Mouse (Mus musculus) E14TG2a.4 (cell line): ENCODE measurements around the gene Bud23.

Source experiments
- H3K27me3 ChIP-seq: 2 replicates; pipeline ENCODE4 v1.6.1; 2014; ENCODE audit warnings: low read length, control low read depth; ENCODE audit not compliant: insufficient read depth
- H3K36me3 ChIP-seq: 2 replicates; pipeline ENCODE4 v1.6.1; 2014; ENCODE audit warnings: low read length, control low read depth; ENCODE audit not compliant: insufficient read depth
- H3K4me1 ChIP-seq: replicated peaks from 2 replicates; pipeline ENCODE4 v1.6.1; 2014; ENCODE audit warnings: low read depth, low read length, control low read depth
- H3K4me3 ChIP-seq: replicated peaks from 2 replicates; pipeline ENCODE4 v1.5.1; 2014; ENCODE audit warnings: mild to moderate bottlenecking, low read length
- H3K9me3 ChIP-seq: 2 replicates; pipeline ENCODE4 v1.6.1; 2014; ENCODE audit warnings: low read length, control low read depth
- CTCF ChIP-seq: conservative IDR thresholded peaks from 2 replicates; pipeline ENCODE4 v1.5.1; 2014; ENCODE audit warnings: low read length
- NANOG ChIP-seq: IDR thresholded peaks from 2 replicates; pipeline ENCODE4 v1.6.1; 2014; ENCODE audit warnings: borderline replicate concordance, low read length, mixed read lengths
- POU5F1 ChIP-seq: IDR thresholded peaks from 2 replicates; pipeline ENCODE4 v1.6.1; 2014; ENCODE audit warnings: low read length, borderline replicate concordance

The Bud23 gene

DNA sequence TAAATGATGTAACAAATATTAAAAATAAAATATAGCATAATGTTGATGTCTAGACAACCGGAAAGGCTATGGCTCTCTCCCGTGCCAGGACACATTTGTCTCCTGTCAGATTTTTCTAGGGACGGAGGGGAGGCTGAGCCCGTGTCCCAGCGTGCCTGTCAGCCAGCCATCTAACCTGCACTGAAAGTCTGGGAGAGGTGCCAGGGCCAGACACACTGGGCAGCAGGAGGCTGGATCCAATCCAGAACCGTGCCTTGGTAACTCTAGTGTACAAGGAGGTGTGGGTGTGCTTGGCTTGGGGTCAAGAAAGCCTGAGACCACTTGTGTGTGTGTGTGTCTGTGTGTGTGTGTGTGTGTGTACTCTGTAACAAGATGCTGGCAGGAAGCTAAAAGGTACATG lies 42.9 kb downstream of the Bud23 start:
- no peaks in the 10 kb centered on the region for H3K9me3 ChIP-seq
- TF ChIP-seq NANOG: no peak
- no peak for TF ChIP-seq POU5F1
- TF ChIP-seq CTCF: no peak
- peaks cover 31% of the 10 kb centered on the region for H3K27me3 ChIP-seq
- H3K4me1 ChIP-seq: peaks cover 53% of the 10 kb centered on the region
- H3K4me3 ChIP-seq: no peak overlapping the region
- H3K36me3 ChIP-seq: no peaks in the 10 kb centered on the region

DNA sequence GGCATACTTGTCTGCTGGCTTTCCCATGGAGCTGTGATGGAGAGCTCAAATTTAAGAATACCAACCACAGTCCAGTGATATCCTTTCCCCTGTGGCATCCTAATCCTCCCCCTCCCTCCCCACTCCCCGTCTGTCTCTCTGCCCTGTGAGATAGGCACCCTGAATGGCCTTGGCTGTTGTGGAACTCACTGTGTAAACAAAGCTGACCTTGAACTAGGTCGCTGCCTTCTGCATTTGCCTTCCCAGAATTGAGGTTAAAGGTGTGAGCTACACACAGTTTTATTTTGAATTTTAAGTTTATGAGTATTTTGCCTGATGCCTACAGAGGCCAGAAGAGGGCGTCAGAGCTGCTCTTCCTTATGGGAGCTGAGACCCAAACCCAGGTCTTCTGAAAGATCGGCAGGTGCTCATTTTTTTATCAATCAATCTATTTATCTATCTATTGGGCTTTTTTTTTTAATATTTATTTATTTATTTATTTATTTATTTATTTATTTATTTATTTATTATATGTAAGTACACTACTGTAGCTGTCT lies 48.5 kb downstream of the Bud23 start:
- H3K4me3 ChIP-seq: no peak overlapping the region
- TF ChIP-seq POU5F1: no peak
- TF ChIP-seq NANOG: no peak
- TF ChIP-seq CTCF: peak; percentile 21
- H3K4me1 ChIP-seq: peaks cover 53% of the 10 kb centered on the region
- H3K27me3 ChIP-seq: no peaks in the 10 kb centered on the region
- peaks cover 8% of the 10 kb centered on the region for H3K36me3 ChIP-seq
- H3K9me3 ChIP-seq: no peaks in the 10 kb centered on the region

DNA sequence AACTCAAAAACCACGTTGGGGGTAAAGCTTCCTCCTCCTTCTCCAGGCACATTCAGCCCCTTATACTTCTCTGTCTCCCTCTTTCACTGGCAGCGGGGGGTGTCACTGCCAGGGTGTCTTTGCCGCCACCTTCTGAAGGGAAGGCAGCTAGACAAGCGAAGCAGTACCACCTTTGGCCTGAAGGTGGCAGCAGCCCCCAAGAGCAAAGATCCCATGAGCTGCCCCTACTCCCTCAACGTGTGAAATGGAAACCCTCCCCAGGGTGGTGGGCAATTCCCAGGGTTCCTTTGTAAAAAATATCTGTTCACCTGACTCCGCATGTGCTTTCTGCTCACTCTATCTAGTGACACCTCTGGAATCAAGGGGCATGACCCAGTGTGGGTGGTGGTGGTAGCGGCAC lies 49.3 kb downstream of the Bud23 start:
- H3K36me3 ChIP-seq: peaks cover 16% of the 10 kb centered on the region
- TF ChIP-seq CTCF (peak; percentile 98), NANOG (no peak)
- H3K4me3 ChIP-seq: no peak overlapping the region
- H3K9me3 ChIP-seq: no peaks in the 10 kb centered on the region
- peaks cover 61% of the 10 kb centered on the region for H3K4me1 ChIP-seq
- no peaks in the 10 kb centered on the region for H3K27me3 ChIP-seq

DNA sequence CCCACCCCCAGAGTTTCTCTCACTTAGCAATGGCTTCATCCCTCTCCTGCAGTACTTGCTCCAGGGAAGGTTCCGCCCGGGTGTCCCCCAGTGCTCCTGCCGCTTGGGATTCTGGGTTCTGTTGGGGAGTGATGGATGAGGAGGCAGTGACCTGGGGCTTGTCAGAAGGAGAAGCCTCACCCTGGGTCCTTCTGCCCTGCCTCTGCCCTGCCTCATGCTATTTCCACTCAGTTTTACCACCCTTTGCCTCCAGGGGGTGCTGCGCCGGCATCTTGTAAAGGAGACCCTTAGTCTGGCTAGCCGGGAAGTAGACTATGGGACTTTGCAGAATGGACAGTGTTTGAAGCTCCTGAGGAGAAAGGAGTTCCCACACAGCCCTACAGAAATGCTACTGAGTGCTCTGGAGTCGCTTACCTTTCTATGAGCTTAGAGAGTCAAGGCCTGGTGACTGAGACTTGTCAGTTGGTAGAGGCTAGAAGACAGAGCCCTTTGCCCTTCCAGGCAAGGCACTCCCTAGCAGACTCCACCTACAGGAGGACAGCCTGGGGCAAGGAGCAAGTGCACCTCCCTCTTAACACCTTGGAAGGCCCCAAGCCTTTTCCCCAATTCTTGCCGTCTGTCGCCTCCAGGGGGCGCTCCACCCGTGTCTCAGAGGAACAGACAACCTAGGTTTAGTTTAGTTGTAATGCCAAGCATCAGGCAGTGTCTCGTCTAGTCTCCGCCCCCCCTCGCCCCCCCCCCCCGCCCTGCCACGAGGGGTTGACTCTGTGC lies 51.9 kb downstream of the Bud23 start:
- H3K36me3 ChIP-seq: peaks cover 16% of the 10 kb centered on the region
- TF ChIP-seq CTCF (peak; percentile 56), POU5F1 (no peak)
- H3K27me3 ChIP-seq: no peaks in the 10 kb centered on the region

DNA sequence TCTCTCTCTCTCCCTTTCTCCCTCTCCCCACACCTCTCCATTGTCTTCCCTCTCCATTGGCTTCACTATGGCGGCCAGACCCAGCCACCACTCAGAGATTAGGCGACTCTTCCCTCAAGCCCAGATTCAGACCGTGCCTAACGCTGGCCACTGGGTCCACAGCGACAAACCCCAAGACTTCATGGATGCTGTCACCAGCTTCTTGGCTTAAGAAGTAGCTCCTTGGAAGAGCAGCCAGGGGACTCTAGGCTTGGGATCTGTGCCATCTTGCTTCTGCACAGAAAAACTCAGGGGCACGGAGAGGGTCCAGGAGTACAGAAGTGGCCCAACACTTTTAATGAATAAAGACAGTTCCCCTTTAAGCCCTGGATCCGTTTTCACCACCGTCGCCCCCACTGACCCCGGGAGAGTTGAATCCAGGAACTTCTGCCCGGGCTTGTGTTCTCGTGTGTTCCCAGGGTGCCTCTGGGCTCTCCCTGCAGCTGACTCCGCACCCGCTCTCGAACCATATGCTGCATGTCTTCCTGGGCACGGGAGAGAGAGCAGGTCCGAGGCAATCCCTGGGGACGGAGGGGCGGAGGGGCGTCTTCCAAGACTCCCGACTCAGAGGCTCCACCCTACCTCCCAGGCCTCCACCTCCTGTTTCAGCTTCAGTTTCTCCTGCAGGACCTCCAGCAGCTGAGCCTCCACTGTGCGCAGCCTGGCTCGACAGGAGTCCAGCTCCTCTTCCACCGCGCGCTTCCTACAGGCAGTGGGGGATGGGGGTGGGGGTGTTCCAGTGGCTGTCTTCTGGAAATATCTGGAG lies 52.7 kb downstream of the Bud23 start:
- Histone ChIP-seq H3K27me3 (no peaks in the 10 kb centered on the region), H3K9me3 (no peaks in the 10 kb centered on the region), H3K36me3 (peaks cover 16% of the 10 kb centered on the region), H3K4me3 (peak overlapping the region; percentile 88), H3K4me1 (peaks cover 67% of the 10 kb centered on the region)
- TF ChIP-seq NANOG: no peak
- no peak for TF ChIP-seq POU5F1
- no peak for TF ChIP-seq CTCF

More for the DNA sequence above, 51.9 kb downstream of the Bud23 start:
- Histone ChIP-seq H3K9me3 (no peaks in the 10 kb centered on the region), H3K4me3 (peak overlapping the region; percentile 88), H3K4me1 (peaks cover 61% of the 10 kb centered on the region)

DNA sequence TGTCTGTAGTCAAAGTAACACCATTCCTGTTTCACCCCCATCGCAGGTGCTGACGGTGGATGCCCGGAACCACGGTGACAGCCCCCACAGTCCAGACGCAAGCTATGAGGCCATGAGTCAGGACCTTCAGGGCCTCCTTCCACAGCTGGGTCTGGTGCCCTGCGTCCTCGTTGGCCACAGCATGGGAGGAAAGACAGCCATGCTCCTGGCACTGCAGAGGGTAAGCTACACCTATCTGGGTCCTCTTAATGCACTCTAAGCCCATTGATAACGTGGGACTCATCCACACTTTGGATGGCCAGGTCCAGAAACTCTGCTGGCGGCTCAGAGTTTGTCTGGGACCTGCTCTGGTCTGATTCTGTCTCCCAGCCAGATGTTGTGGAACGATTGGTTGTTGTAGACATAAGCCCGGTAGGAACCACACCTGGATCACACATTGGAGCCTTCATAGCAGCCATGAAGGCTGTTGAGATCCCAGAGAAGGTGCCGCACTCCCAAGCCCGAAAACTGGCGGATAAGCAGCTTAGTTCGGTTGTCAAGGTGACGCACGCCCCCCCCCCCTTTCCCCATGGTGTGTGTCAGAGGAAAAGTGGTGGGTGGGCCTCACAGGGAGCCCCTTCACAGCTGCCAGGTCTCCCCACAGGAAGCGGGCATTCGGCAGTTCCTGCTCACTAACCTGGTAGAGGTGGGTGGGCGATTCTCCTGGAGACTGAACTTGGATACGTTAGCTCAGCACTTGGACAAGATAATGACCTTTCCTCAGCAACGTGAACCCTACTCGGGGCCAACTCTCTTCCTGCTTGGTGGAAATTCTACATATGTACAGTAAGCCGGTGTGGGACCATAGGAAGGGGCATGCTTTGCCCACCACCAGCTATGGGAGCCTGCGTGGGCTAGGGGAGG lies 53.7 kb downstream of the Bud23 start:
- Histone ChIP-seq H3K27me3 (no peaks in the 10 kb centered on the region), H3K9me3 (no peaks in the 10 kb centered on the region), H3K36me3 (peaks cover 16% of the 10 kb centered on the region), H3K4me1 (peaks cover 65% of the 10 kb centered on the region), H3K4me3 (peak overlapping the region; percentile 88)
- TF ChIP-seq CTCF (no peak), POU5F1 (no peak), NANOG (no peak)

DNA sequence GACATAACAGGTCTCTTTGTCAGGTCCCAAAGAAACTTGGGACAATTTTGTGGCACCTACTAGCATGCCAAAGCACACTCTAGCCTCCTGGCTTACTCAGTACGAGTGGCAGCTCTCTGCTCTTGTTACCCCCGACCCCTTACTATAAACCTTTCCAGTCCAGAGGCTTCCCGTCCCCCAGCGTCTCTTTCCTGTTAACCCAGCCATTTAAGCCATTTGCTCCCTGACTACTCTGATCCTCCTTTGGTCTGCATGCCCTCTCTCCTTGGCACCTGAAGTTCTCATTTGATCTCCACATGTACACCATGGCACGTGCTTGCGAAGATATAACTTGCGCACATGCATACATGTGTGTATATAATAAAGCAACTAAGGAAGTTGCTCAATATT lies 54.4 kb downstream of the Bud23 start:
- TF ChIP-seq NANOG (no peak), POU5F1 (no peak), CTCF (no peak)
- no peaks in the 10 kb centered on the region for H3K9me3 ChIP-seq
- H3K4me3 ChIP-seq: peak overlapping the region; percentile 88

DNA sequence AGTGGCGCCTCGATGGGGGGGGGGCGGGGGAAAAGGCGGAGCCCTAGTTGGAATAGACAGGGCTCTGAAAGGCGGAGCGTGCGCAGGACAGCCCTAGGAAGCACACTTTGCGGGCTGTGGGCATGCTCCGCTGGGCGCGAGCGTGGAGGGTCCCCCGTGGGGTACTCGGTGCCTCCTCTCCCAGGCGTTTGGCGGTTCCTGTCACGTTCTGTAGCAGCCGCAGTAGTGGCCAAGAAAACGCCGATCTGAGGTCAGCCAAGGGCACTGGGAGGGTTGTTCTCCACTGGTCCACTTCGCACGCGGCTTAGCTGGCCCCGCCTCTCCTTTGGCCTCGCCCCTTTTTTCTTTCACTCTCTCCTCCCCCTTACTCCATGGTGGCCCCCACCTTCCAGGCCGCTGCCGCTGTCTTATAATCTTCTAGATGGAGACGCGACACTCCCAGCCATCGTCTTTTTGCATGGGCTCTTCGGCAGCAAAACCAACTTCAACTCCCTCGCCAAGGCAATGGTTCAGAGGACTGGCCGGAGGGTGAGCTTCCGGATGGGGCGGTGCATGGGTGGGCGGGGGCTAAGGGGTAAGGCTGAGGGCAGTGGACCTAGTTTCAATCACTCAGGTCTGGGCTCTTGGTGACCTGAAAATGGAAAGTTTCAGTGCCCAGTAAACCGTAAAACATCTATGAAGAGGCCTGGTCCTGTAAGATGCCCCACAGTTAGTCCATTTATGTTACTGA lies 55.0 kb downstream of the Bud23 start:
- TF ChIP-seq CTCF (no peak), NANOG (no peak), POU5F1 (no peak)
- Histone ChIP-seq H3K9me3 (no peaks in the 10 kb centered on the region), H3K36me3 (peaks cover 16% of the 10 kb centered on the region), H3K4me3 (peak overlapping the region; percentile 88), H3K4me1 (peaks cover 57% of the 10 kb centered on the region), H3K27me3 (no peaks in the 10 kb centered on the region)

More for the DNA sequence above, 54.4 kb downstream of the Bud23 start:
- H3K27me3 ChIP-seq: no peaks in the 10 kb centered on the region
- peaks cover 57% of the 10 kb centered on the region for H3K4me1 ChIP-seq
- H3K36me3 ChIP-seq: peaks cover 16% of the 10 kb centered on the region
